Mouse (Mus musculus) intestine, embryonic 14.5 days (tissue): ENCODE measurements at regions not wholly inside any gene's neighbourhood (a gene's known extent, or its start where the extent isn't known, plus 50 kb on each side); places are given as distances from the start of the nearest gene placed in this dataset.

Source experiments
- ATAC-seq: fragments of 200-750 bp; cut with Nextera tagmentation; replicated peaks from 2 replicates; pipeline ENCODE4 v1.8.0; 2017; ENCODE audit warnings: low read depth, moderate number of reproducible peaks, moderate TSS enrichment, moderate library complexity; ENCODE audit not compliant: low FRiP score, low TSS enrichment
- DNase-seq: peaks from one replicate; pipeline ENCODE4 v3.0.0-alpha.2; 2018; ENCODE audit warnings: low spot score
- H3K27ac ChIP-seq: fragments of 300-500 bp; sonication (generic); 2 replicates; pipeline ENCODE4 v1.5.1; 2014; ENCODE audit warnings: low read depth, mild to moderate bottlenecking, control low read depth
- H3K27me3 ChIP-seq: fragments of 300-500 bp; sonication (generic); replicated peaks from 2 replicates; pipeline ENCODE4 v1.6.1; 2014; ENCODE audit warnings: low read length, control low read depth; ENCODE audit not compliant: control insufficient read depth, insufficient read depth
- H3K36me3 ChIP-seq: fragments of 300-500 bp; sonication (generic); 2 replicates; pipeline ENCODE4 v1.6.1; 2014; ENCODE audit warnings: low read length, control low read depth; ENCODE audit not compliant: control insufficient read depth, insufficient read depth
- H3K4me1 ChIP-seq: fragments of 300-500 bp; sonication (generic); replicated peaks from 2 replicates; pipeline ENCODE4 v1.6.1; 2014; ENCODE audit warnings: low read length, control low read depth, mixed read lengths; ENCODE audit not compliant: control insufficient read depth, insufficient read depth
- H3K4me2 ChIP-seq: fragments of 300-500 bp; sonication (generic); 2 replicates; pipeline ENCODE4 v1.6.1; 2014; ENCODE audit warnings: low read length
- H3K4me3 ChIP-seq: fragments of 300-500 bp; sonication (generic); 2 replicates; pipeline ENCODE4 v1.5.1; 2014; ENCODE audit warnings: low read depth, low read length, control low read depth, mixed read lengths
- H3K9ac ChIP-seq: fragments of 300-500 bp; sonication (generic); 2 replicates; pipeline ENCODE4 v1.6.1; 2014; ENCODE audit warnings: mild to moderate bottlenecking, low read length
- H3K9me3 ChIP-seq: fragments of 300-500 bp; sonication (generic); 2 replicates; pipeline ENCODE4 v1.6.1; 2016; ENCODE audit warnings: low read length, control low read depth; ENCODE audit not compliant: control insufficient read depth
- WGBS: fragments of 180-500 bp; shearing (Covaris S2); extraction: QIAGEN DNeasy Blood & Tissue Kit; methylation state at CpG from one replicate; pipeline ENCODE4 v1.1.7; 2014; 5-methylcytosine and 5-hydroxymethylcytosine counted together

GRCm38 (mm10) chrX:12365582-12366323 is 205.6 kb upstream of the Bcor start:
- WGBS: 51% methylated on average over 12 of the region's 12 CpGs
- ATAC-seq (no peak; the same call in 1 of the 2 replicates), DNase-seq (no peak)
- Histone ChIP-seq H3K27ac (no peak overlapping the region), H3K4me1 (no peaks in the 10 kb centered on the region), H3K36me3 (no peaks in the 10 kb centered on the region), H3K4me2 (no peak overlapping the region), H3K4me3 (no peak overlapping the region), H3K9ac (no peak overlapping the region), H3K27me3 (peaks cover 7% of the 10 kb centered on the region; the same call in 1 of the 2 replicates), H3K9me3 (no peaks in the 10 kb centered on the region)

- Histone ChIP-seq H3K4me1 (no peaks in the 10 kb centered on the region), H3K4me2 (no peak overlapping the region), H3K27ac (no peak overlapping the region), H3K27me3 (peaks cover 7% of the 10 kb centered on the region; the same call in 1 of the 2 replicates), H3K9ac (no peak overlapping the region), H3K36me3 (no peaks in the 10 kb centered on the region), H3K9me3 (no peaks in the 10 kb centered on the region), H3K4me3 (no peak overlapping the region)
- DNase-seq (no peak), ATAC-seq (no peak)
- 83% methylated on average over 6 of the region's 6 CpGs for WGBS
Observed at GRCm38 (mm10) chrX:12366801-12367200, 206.6 kb upstream of the Bcor start.

- H3K27me3 ChIP-seq: peaks cover 9% of the 10 kb centered on the region; the same call in 1 of the 2 replicates
- no peaks in the 10 kb centered on the region for H3K36me3 ChIP-seq
- no peaks in the 10 kb centered on the region for H3K9me3 ChIP-seq
- no peak overlapping the region for H3K4me2 ChIP-seq
- H3K27ac ChIP-seq: no peak overlapping the region
- no peak overlapping the region for H3K9ac ChIP-seq
- no peak overlapping the region for H3K4me3 ChIP-seq
- 69% methylated on average over 6 of the region's 6 CpGs for WGBS
- H3K4me1 ChIP-seq: no peaks in the 10 kb centered on the region
- DNase-seq (no peak), ATAC-seq (no peak)
Observed at GRCm38 (mm10) chrX:12373670-12374069, 213.5 kb upstream of the Bcor start.

- ATAC-seq: no peak
- no peak overlapping the region for H3K9ac ChIP-seq
- H3K9me3 ChIP-seq: no peaks in the 10 kb centered on the region
- H3K36me3 ChIP-seq: no peaks in the 10 kb centered on the region
- no peaks in the 10 kb centered on the region for H3K4me1 ChIP-seq
- H3K27ac ChIP-seq: no peak overlapping the region
- 0 out of 2 replicates have a peak, but pooled peaks cover 5% of the 10 kb centered on the region for H3K27me3 ChIP-seq
- H3K4me3 ChIP-seq: no peak overlapping the region
- DNase-seq: no peak
- 82% methylated on average over 1 of the region's 1 CpGs for WGBS
- no peak overlapping the region for H3K4me2 ChIP-seq
Observed at GRCm38 (mm10) chrX:12375796-12376195, 211.8 kb upstream of the Atp6ap2 start.

GRCm38 (mm10) chrX:12376238-12376980 is 211.2 kb upstream of the Atp6ap2 start:
- no peaks in the 10 kb centered on the region for H3K9me3 ChIP-seq
- H3K4me2 ChIP-seq: no peak overlapping the region
- DNase-seq (no peak), ATAC-seq (no peak)
- 56% methylated on average over 6 of the region's 6 CpGs for WGBS
- no peak overlapping the region for H3K27ac ChIP-seq
- no peaks in the 10 kb centered on the region for H3K4me1 ChIP-seq
- H3K9ac ChIP-seq: no peak overlapping the region
- no peak overlapping the region for H3K4me3 ChIP-seq
- H3K27me3 ChIP-seq: 0 out of 2 replicates have a peak, but pooled peaks cover 5% of the 10 kb centered on the region
- no peaks in the 10 kb centered on the region for H3K36me3 ChIP-seq

GRCm38 (mm10) chrX:12377441-12377840 is 210.2 kb upstream of the Atp6ap2 start:
- no peak overlapping the region for H3K4me2 ChIP-seq
- no peak overlapping the region for H3K9ac ChIP-seq
- WGBS: 83% methylated on average over 7 of the region's 7 CpGs
- no peak overlapping the region for H3K27ac ChIP-seq
- no peaks in the 10 kb centered on the region for H3K9me3 ChIP-seq
- ATAC-seq: no peak
- DNase-seq: no peak
- H3K27me3 ChIP-seq: 0 out of 2 replicates have a peak, but pooled peaks cover 5% of the 10 kb centered on the region
- no peak overlapping the region for H3K4me3 ChIP-seq
- H3K36me3 ChIP-seq: no peaks in the 10 kb centered on the region
- H3K4me1 ChIP-seq: no peaks in the 10 kb centered on the region

- Histone ChIP-seq H3K4me1 (no peaks in the 10 kb centered on the region), H3K27ac (no peak overlapping the region), H3K36me3 (no peaks in the 10 kb centered on the region), H3K9me3 (no peaks in the 10 kb centered on the region), H3K9ac (no peak overlapping the region), H3K27me3 (no peaks in the 10 kb centered on the region), H3K4me3 (no peak overlapping the region), H3K4me2 (no peak overlapping the region)
- ATAC-seq (no peak), DNase-seq (no peak)
- 76% methylated on average over 7 of the region's 7 CpGs for WGBS
Observed at GRCm38 (mm10) chrX:12392145-12392825, 195.3 kb upstream of the Atp6ap2 start.

GRCm38 (mm10) chrX:12409319-12409718 is 178.3 kb upstream of the Atp6ap2 start:
- DNase-seq (no peak), ATAC-seq (no peak)
- Histone ChIP-seq H3K9me3 (no peaks in the 10 kb centered on the region), H3K27me3 (no peaks in the 10 kb centered on the region), H3K27ac (no peak overlapping the region), H3K4me1 (no peaks in the 10 kb centered on the region), H3K9ac (no peak overlapping the region), H3K4me2 (no peak overlapping the region), H3K36me3 (no peaks in the 10 kb centered on the region), H3K4me3 (no peak overlapping the region)
- 47% methylated on average over 3 of the region's 3 CpGs for WGBS
